Mouse (Mus musculus): ENCODE measurements around the gene Gm9837. TPM values are rescaled to one million over a fixed set of nuclear protein-coding genes. Genes with fewer than 3 reads are reported as not detected.

Gm9837 gene
- polyA plus RNA-seq, 1 experiment: not detected

DNA sequence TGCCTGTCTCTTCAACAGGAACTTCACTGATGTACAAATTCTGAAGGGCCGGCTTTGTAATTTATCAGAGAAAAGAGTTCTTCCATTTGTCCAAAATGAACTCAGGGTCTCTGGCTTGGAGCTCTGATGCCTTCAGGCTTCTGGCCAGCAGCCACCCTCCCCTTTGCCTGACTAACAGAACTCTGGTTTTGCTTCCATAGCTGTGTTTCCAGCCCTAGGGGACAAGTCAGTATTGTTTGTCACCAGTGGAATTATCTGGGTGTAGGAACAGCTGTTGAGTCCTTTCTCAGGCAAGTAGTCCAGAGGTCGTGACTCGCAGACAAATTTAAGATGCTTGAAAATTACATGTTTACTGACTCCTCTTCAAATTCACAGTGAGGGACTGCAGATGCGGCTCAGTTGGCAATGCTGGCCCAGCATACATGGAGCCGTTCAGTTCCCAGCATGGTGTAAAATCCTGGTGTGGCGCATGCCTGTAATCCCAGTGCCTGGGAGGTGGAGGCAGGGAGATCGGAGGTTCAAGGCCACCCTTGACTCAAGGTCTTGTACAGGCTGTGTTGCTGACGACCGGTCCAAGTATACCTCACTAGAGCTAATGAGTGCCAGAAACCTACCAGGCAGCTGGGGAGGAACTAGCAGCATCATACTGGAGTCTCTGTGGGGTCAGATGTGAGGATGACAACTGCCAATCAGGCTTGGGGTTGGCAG, 37.0 kb upstream of the Gm9837 start:
- H3K4me1 ChIP-seq (ENCODE audit: control insufficient read depth, insufficient read depth, low read length): peaks cover 26% of the 10 kb centered on the region
- peak overlapping the region; percentile 53 for H3K27ac ChIP-seq (ENCODE audit: insufficient read depth, low read length)
- TF ChIP-seq POLR2A (IDR thresholded peaks at IDR 0.05; ENCODE audit: borderline replicate concordance, insufficient read depth, low read length) (no peak), CTCF (IDR thresholded peaks at IDR 0.05; ENCODE audit: borderline replicate concordance, insufficient read depth, low read depth, low read length) (no peak)
- H3K27me3 ChIP-seq (ENCODE audit: control insufficient read depth, insufficient read depth, low read length): no peaks in the 10 kb centered on the region
- no peak overlapping the region for H3K4me3 ChIP-seq (replicated peaks; ENCODE audit: insufficient read depth, low read depth, low read length)
- peak; percentile 42 to 43 for DNase-seq
- WGBS: 65% methylated on average over 9 of the region's 9 CpGs

DNA sequence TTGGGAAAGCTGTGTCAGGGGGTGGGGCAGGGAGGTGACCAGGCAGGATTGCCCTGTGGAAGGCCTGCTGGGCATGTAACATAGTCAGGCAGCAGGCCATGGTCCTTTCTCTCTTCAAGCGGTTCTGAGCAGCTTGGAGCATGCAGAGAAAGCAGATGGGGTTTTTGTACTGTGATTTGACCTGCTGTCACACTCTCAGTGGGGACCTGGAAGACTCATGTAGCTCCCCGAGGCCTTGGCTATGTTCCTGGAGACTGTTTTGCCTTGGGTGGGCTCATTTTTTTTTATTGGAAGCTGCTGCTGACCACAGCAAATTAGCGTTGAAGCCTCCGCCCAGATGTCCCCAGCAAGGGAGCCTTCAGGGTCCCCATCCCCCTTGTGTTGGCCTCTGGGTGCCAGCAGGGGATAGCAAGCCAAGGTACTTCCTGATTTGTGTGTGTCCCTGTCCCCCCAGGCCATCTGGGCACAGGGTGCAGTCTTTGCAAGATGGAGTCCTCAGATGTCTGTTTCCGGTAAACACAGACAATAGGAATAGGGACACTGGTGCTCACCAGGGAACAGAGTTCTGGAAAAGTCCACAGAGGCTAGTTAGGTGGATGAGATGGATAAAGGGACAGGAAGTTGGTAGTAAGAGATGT, 34.9 kb upstream of the Gm9837 start:
- H3K27ac ChIP-seq (ENCODE audit: insufficient read depth, low read length): peak overlapping the region; percentile 98
- peak; percentile 95 to 98 for DNase-seq
- H3K4me1 ChIP-seq (ENCODE audit: control insufficient read depth, insufficient read depth, low read length): peaks cover 26% of the 10 kb centered on the region
- H3K27me3 ChIP-seq (ENCODE audit: control insufficient read depth, insufficient read depth, low read length): no peaks in the 10 kb centered on the region
- TF ChIP-seq POLR2A (IDR thresholded peaks at IDR 0.05; ENCODE audit: borderline replicate concordance, insufficient read depth, low read length): no peak
- TF ChIP-seq CTCF (IDR thresholded peaks at IDR 0.05; ENCODE audit: borderline replicate concordance, insufficient read depth, low read depth, low read length): 0 out of 2 replicates have a peak, but pooled peaks have one; percentile 2
- 3% methylated on average over 5 of the region's 5 CpGs for WGBS
- H3K4me3 ChIP-seq (replicated peaks; ENCODE audit: insufficient read depth, low read depth, low read length): no peak overlapping the region

DNA sequence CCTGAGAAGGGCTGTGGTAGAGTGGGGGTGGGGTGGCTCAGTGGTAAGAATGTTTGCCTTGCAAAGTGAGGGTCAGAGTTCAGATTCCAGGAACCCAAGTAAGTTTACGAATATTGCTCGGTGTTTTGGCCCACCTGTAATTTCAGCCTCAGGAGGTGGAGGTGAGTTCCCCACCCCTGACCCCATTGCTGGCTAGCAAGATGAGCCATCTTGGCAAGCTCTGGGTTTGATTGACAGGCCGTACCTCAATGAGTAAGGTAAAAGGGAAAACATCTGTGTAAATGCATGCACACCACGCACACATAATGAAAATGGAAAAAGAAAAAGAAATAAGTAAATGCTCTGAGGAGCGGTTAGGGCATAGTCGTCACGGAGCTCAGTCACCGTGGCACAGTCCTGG, 34.1 kb upstream of the Gm9837 start:
- H3K27ac ChIP-seq (ENCODE audit: insufficient read depth, low read length): peak overlapping the region; percentile 98
- WGBS: 56% methylated on average over 8 of the region's 8 CpGs
- peaks cover 29% of the 10 kb centered on the region for H3K4me1 ChIP-seq (ENCODE audit: control insufficient read depth, insufficient read depth, low read length)
- H3K27me3 ChIP-seq (ENCODE audit: control insufficient read depth, insufficient read depth, low read length): no peaks in the 10 kb centered on the region
- H3K4me3 ChIP-seq (replicated peaks; ENCODE audit: insufficient read depth, low read depth, low read length): no peak overlapping the region
- TF ChIP-seq POLR2A (IDR thresholded peaks at IDR 0.05; ENCODE audit: borderline replicate concordance, insufficient read depth, low read length): no peak
- no peak for TF ChIP-seq CTCF (IDR thresholded peaks at IDR 0.05; ENCODE audit: borderline replicate concordance, insufficient read depth, low read depth, low read length)
- peak in 1 of 2 experiments; percentile 41 for DNase-seq

DNA sequence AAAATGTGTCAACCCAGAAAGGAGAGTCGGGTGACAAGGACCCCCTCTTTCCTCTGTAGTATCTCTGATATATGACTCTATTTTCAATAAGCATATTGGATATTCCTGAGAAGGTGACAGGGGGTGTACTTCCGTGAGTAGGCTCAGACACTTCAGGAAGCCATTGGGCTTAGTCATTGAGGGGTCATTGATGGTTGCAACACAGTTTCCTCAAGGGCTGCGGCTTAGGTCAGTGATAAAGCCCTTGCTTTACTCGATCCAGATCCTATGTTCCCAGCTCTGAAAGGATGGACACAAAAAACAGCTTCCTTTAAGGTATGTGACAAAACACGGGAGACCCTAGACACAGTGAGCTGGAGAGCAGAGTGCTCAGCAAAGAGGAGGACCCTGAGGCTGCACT, 33.5 kb upstream of the Gm9837 start:
- H3K27ac ChIP-seq (ENCODE audit: insufficient read depth, low read length): no peak overlapping the region
- H3K27me3 ChIP-seq (ENCODE audit: control insufficient read depth, insufficient read depth, low read length): no peaks in the 10 kb centered on the region
- TF ChIP-seq CTCF (IDR thresholded peaks at IDR 0.05; ENCODE audit: borderline replicate concordance, insufficient read depth, low read depth, low read length) (no peak), POLR2A (IDR thresholded peaks at IDR 0.05; ENCODE audit: borderline replicate concordance, insufficient read depth, low read length) (no peak)
- WGBS: 95% methylated on average over 5 of the region's 5 CpGs
- H3K4me3 ChIP-seq (replicated peaks; ENCODE audit: insufficient read depth, low read depth, low read length): no peak overlapping the region
- H3K4me1 ChIP-seq (ENCODE audit: control insufficient read depth, insufficient read depth, low read length): peaks cover 31% of the 10 kb centered on the region
- no peak for DNase-seq

DNA sequence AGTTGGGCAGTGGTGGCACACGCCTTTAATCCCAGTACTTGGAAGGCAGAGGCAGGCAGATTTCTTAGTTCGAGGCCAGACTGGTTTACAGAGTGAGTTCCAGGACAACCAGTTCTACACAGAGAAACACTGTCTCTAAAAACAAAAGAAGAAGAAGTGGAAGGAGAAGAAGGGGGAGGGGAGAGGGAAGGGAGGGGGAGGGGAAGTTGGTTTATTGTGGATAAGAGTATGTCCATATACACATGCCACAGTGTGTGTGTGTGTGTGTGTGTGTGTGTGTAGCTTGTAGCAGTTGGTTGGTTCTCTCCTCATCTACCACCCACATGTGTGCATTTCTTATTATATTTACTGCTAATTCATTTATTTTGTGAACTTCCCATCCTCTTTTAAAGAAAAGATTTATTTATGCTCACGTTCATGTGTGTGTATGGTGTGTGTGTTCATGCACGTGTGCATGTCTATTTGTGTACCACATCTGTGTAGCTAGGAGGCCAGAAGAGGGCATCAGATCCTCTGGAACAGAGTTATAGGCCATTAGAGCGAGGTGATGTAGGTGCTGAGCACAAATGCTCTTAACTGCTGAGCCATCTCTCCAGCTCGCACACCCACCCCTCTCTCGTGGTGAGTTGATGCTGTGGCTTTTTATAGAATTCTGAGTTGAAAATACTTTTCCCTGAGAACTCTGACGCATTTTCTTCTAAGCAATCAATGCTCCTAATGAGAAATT, 31.9 kb upstream of the Gm9837 start:
- no peak overlapping the region for H3K27ac ChIP-seq (ENCODE audit: insufficient read depth, low read length)
- peaks cover 23% of the 10 kb centered on the region for H3K4me1 ChIP-seq (ENCODE audit: control insufficient read depth, insufficient read depth, low read length)
- WGBS: 84% methylated on average over 8 of the region's 8 CpGs
- TF ChIP-seq POLR2A (IDR thresholded peaks at IDR 0.05; ENCODE audit: borderline replicate concordance, insufficient read depth, low read length) (no peak), CTCF (IDR thresholded peaks at IDR 0.05; ENCODE audit: borderline replicate concordance, insufficient read depth, low read depth, low read length) (peak; percentile 33; the same call in 1 of the 2 replicates)
- no peak for DNase-seq
- H3K4me3 ChIP-seq (replicated peaks; ENCODE audit: insufficient read depth, low read depth, low read length): no peak overlapping the region
- H3K27me3 ChIP-seq (ENCODE audit: control insufficient read depth, insufficient read depth, low read length): no peaks in the 10 kb centered on the region

DNA sequence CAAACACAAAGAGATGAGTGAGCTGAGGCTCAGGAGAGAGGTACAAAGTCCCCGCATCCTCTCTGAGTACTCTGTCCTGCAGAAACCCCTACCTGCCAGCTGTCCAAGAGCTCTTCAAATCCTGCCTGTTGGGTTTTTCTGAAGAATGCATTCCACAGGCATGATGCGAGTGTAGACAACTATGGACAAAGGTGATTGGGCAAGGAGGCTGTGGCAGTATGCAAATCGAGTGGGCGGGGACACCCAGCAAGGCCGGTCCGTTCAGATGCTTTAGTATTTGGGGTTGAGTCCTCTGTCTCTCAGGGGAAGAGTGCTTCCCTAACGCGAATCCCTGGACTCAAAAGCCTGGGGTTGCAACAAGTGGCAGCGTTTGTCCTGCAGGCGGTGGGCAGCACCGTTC, 30.3 kb upstream of the Gm9837 start:
- WGBS: 54% methylated on average over 11 of the region's 11 CpGs
- TF ChIP-seq CTCF (IDR thresholded peaks at IDR 0.05; ENCODE audit: borderline replicate concordance, insufficient read depth, low read depth, low read length) (no peak), POLR2A (IDR thresholded peaks at IDR 0.05; ENCODE audit: borderline replicate concordance, insufficient read depth, low read length) (no peak)
- no peak overlapping the region for H3K27ac ChIP-seq (ENCODE audit: insufficient read depth, low read length)
- DNase-seq: no peak
- H3K4me1 ChIP-seq (ENCODE audit: control insufficient read depth, insufficient read depth, low read length): peaks cover 22% of the 10 kb centered on the region
- H3K27me3 ChIP-seq (ENCODE audit: control insufficient read depth, insufficient read depth, low read length): no peaks in the 10 kb centered on the region
- H3K4me3 ChIP-seq (replicated peaks; ENCODE audit: insufficient read depth, low read depth, low read length): no peak overlapping the region

DNA sequence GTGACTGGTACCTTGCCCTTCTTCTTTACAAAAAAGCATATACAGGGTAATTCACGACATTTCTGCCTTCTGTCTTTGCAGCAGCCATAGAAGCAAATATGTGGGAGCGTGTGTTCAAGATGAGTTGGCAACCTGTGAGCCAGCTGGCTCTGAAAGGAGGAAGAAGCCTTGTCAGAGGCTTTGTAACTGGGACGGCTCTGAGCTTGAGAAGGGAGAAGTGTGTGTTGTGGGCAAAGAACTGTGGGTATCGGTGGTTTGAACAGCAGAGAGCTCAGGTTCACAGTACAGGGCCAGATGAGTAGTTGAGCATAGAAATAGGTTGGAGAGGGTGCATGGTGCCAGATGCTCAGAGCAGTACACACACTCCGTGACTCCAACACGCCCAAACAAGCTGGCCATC, 26.7 kb upstream of the Gm9837 start:
- Histone ChIP-seq H3K4me1 (ENCODE audit: control insufficient read depth, insufficient read depth, low read length) (peaks cover 13% of the 10 kb centered on the region), H3K27ac (ENCODE audit: insufficient read depth, low read length) (peak overlapping the region; percentile 44), H3K27me3 (ENCODE audit: control insufficient read depth, insufficient read depth, low read length) (no peaks in the 10 kb centered on the region), H3K4me3 (replicated peaks; ENCODE audit: insufficient read depth, low read depth, low read length) (no peak overlapping the region)
- WGBS: 13% methylated on average over 6 of the region's 6 CpGs
- TF ChIP-seq POLR2A (IDR thresholded peaks at IDR 0.05; ENCODE audit: borderline replicate concordance, insufficient read depth, low read length): no peak
- DNase-seq: peak; percentile 46 to 60

Measured in cerebellum, adult 2 months (tissue).